Mouse (Mus musculus) stomach, postnatal 0 days (tissue): ENCODE data around the gene Dnmt3c. TPM values are rescaled to one million over a fixed set of nuclear protein-coding genes. Genes with fewer than 3 reads are reported as not detected.
A peak's percentile ranks its signal among the peaks of the same experiment; 100 is the strongest.

Source experiments
- ATAC-seq: fragments of 200-750 bp; cut with Nextera tagmentation; 2 replicates; pipeline ENCODE4 v1.8.0; 2017; ENCODE audit not compliant: low FRiP score, low TSS enrichment
- DNase-seq: peaks from one replicate; pipeline ENCODE4 v3.0.0-alpha.2; 2016; ENCODE audit warnings: low spot score
- H3K27ac ChIP-seq: fragments of 300-500 bp; sonication (generic); replicated peaks from 2 replicates; pipeline ENCODE4 v1.5.1; 2014; ENCODE audit warnings: mild to moderate bottlenecking, control low read depth
- H3K27me3 ChIP-seq: fragments of 300-500 bp; sonication (generic); 2 replicates; pipeline ENCODE4 v1.6.1; 2014; ENCODE audit warnings: low read length; ENCODE audit not compliant: control insufficient read depth, insufficient read depth
- H3K36me3 ChIP-seq: fragments of 300-500 bp; sonication (generic); 2 replicates; pipeline ENCODE4 v1.6.1; 2014; ENCODE audit warnings: low read length, mixed read lengths; ENCODE audit not compliant: control insufficient read depth, insufficient read depth
- H3K4me1 ChIP-seq: fragments of 300-500 bp; sonication (generic); replicated peaks from 2 replicates; pipeline ENCODE4 v1.6.1; 2014; ENCODE audit warnings: antibody characterized with exemption; ENCODE audit not compliant: control insufficient read depth, insufficient read depth
- H3K4me2 ChIP-seq: fragments of 300-500 bp; sonication (generic); replicated peaks from 2 replicates; pipeline ENCODE4 v1.6.1; 2014; ENCODE audit warnings: low read depth, mild to moderate bottlenecking, control low read depth, moderate library complexity
- H3K4me3 ChIP-seq: fragments of 300-500 bp; sonication (generic); 2 replicates; pipeline ENCODE4 v1.5.1; 2014; ENCODE audit warnings: low read depth, low read length, control low read depth
- H3K9ac ChIP-seq: fragments of 300-500 bp; sonication (generic); 2 replicates; pipeline ENCODE4 v1.6.1; 2014; ENCODE audit warnings: mild to moderate bottlenecking, low read length, control low read depth, mixed read lengths
- H3K9me3 ChIP-seq: fragments of 300-500 bp; sonication (generic); 2 replicates; pipeline ENCODE4 v1.6.1; 2016; ENCODE audit warnings: low read length; ENCODE audit not compliant: control insufficient read depth
- CTCF ChIP-seq: IDR thresholded peaks from 2 replicates; pipeline ENCODE4 v1.5.1; 2016; ENCODE audit warnings: antibody characterized with exemption, low read depth, mild to moderate bottlenecking, moderate library complexity
- EP300 ChIP-seq: optimal IDR thresholded peaks from 2 replicates; pipeline ENCODE3; 2016; ENCODE audit warnings: antibody characterized with exemption
- WGBS: fragments of 180-500 bp; shearing (Covaris S2); extraction: QIAGEN DNeasy Blood & Tissue Kit; methylation state at CpG from one replicate; pipeline ENCODE4 v1.1.7; 2014; 5-methylcytosine and 5-hydroxymethylcytosine counted together
- polyA plus RNA-seq: library from polyadenylated mRNA; unstranded; fragments of >200 nt; fragmentation: Nextera tagmentation; extraction: Ambion mirVana; gene quantifications from 2 replicates; pipeline ENCODE4 v1.2.1, GENCODE M21; 2015

The Dnmt3c gene
- polyA plus RNA-seq, 1 experiment from 2014 or later, result not detected

GRCm38 (mm10) chr2:153775472-153775871 lies 79.0 kb downstream of the Dnmt3c start:
- no peak overlapping the region for H3K27ac ChIP-seq
- WGBS, result 95% methylated on average over 4 of the region's 4 CpGs
- no peak for DNase-seq
- TF ChIP-seq EP300, result no peak
- no peak for TF ChIP-seq CTCF
- H3K9ac ChIP-seq, result no peak overlapping the region
- no peaks in the 10 kb centered on the region for H3K9me3 ChIP-seq
- H3K4me2 ChIP-seq, result no peak overlapping the region
- no peaks in the 10 kb centered on the region for H3K27me3 ChIP-seq
- 0 out of 2 replicates have a peak, but pooled peaks cover 2% of the 10 kb centered on the region for H3K36me3 ChIP-seq
- H3K4me1 ChIP-seq, result no peaks in the 10 kb centered on the region
- ATAC-seq, result no peak
- H3K4me3 ChIP-seq, result no peak overlapping the region

GRCm38 (mm10) chr2:153778638-153779362 lies 82.3 kb downstream of the Dnmt3c start:
- H3K9me3 ChIP-seq, result no peaks in the 10 kb centered on the region
- no peak overlapping the region for H3K27ac ChIP-seq
- no peaks in the 10 kb centered on the region for H3K36me3 ChIP-seq
- H3K4me2 ChIP-seq, result peak overlapping the region; percentile 62
- peak; percentile 90 for ATAC-seq
- TF ChIP-seq EP300 (no peak), CTCF (no peak)
- H3K4me3 ChIP-seq, result peak overlapping the region; percentile 23
- H3K4me1 ChIP-seq, result no peaks in the 10 kb centered on the region
- WGBS, result 9% methylated on average over 24 of the region's 24 CpGs
- H3K9ac ChIP-seq, result peak overlapping the region; percentile 31; the same call in 1 of the 2 replicates
- DNase-seq, result peak; percentile 84
- H3K27me3 ChIP-seq, result no peaks in the 10 kb centered on the region

Other genes starting within 250 kb of the Dnmt3c start
- gene 4930404H24Rik, start 203.9 kb upstream of the Dnmt3c start, polyA plus RNA-seq, result not detected in 2 replicates
- gene Nol4l, start 166.7 kb upstream of the Dnmt3c start, polyA plus RNA-seq, result 4.4 and 4.8 TPM in 2 replicates
- gene Commd7, start 63.9 kb upstream of the Dnmt3c start, polyA plus RNA-seq, result 68.1 and 70.1 TPM in 2 replicates
- gene Dnmt3b, start 47.2 kb upstream of the Dnmt3c start, polyA plus RNA-seq, result 2.6 and 3.0 TPM in 2 replicates
- 157 and 163 TPM in 2 replicates for gene Mapre1, start 44.6 kb downstream of the Dnmt3c start, polyA plus RNA-seq
- 0.16 and 0.18 TPM in 2 replicates for gene Efcab8, start 83.3 kb downstream of the Dnmt3c start, polyA plus RNA-seq
- not detected in 2 replicates for gene Sun5, start 174.4 kb downstream of the Dnmt3c start, polyA plus RNA-seq
- gene Bpifb2, start 178.4 kb downstream of the Dnmt3c start, polyA plus RNA-seq, result not detected in 2 replicates
- not detected in 2 replicates for gene Bpifb6, start 203.7 kb downstream of the Dnmt3c start, polyA plus RNA-seq
- gene Bpifb3, start 221.6 kb downstream of the Dnmt3c start, polyA plus RNA-seq, result 0.05 and 0.07 TPM in 2 replicates
- gene Bpifb4, start 241.6 kb downstream of the Dnmt3c start, polyA plus RNA-seq, result 0.18 and 0.48 TPM in 2 replicates